Mouse (Mus musculus) CD4-positive, CD25-positive, alpha-beta regulatory T cell, adult 4 months (primary cell): ENCODE measurements around the gene Arid5b. TPM values are rescaled to one million over a fixed set of nuclear protein-coding genes. Genes with fewer than 3 reads are reported as not detected.

Experiments used
- ATAC-seq: one replicate; pipeline ENCODE4 v1.8.0; 2017
- polyA plus RNA-seq, 2 experiments: library from polyadenylated mRNA; unstranded; fragments of 100-300 nt; shearing (Covaris generic); gene quantifications; one replicate each; pipeline ENCODE4 v1.2.1; 2017

Arid5b gene
- polyA plus RNA-seq, 2 experiments from 2014 or later = 63.9 to 78.6 TPM

- no peak for ATAC-seq
Observed at GRCm38 (mm10) chr10:68159759-68160158, 118.8 kb downstream of the Arid5b start.

DNA sequence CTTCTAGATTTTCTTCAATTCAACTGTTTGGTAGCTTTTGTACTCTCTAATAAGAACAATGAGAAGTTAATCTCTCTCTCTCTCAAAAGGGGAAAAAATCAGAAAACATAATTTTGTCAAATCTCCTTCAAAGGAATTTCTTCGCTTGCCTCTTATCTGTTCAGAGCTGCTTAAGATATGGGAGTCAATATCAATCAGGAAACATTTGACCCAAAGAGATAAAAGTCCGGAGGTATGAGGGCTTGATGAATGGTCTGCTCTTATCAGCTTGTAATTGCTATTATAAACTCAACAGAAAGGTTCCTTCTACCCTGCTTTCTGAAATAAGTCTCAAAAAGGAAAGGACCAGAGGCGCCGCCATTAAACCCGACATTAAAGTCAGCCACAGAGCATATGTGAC lies 120.0 kb downstream of the Arid5b start:
- no peak for ATAC-seq

GRCm38 (mm10) chr10:68157511-68157910 lies 121.0 kb downstream of the Arid5b start:
- ATAC-seq = no peak

- no peak for ATAC-seq
Observed at GRCm38 (mm10) chr10:68156646-68157245, 121.8 kb downstream of the Arid5b start.

- no peak for ATAC-seq
Observed at GRCm38 (mm10) chr10:68156159-68156558, 122.4 kb downstream of the Arid5b start.

- ATAC-seq = no peak
Observed at GRCm38 (mm10) chr10:68155431-68156119, 123.0 kb downstream of the Arid5b start.

- ATAC-seq = peak; percentile 82
Observed at GRCm38 (mm10) chr10:68154046-68154765, 124.3 kb downstream of the Arid5b start.

GRCm38 (mm10) chr10:68153344-68154045 lies 125.0 kb downstream of the Arid5b start:
- no peak for ATAC-seq

DNA sequence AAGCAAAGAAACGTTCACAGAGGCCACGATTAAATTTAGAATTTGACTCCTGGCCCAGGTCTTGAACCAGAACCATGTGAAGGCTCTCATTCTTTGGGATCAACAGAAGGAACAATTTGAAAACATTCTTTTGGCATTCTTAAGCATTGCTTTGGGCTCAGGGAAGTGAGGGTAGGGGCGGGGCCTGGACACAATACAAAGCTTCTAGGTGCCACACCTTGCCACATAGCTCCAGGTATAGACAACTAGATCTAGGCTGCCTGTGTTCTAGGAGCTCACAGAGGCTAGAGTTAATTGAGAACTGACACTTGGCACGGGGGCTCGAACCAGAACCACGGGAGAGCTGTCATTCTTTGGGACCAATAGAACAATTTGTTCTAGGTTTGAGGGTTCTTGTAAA lies 130.0 kb downstream of the Arid5b start:
- ATAC-seq = no peak

DNA sequence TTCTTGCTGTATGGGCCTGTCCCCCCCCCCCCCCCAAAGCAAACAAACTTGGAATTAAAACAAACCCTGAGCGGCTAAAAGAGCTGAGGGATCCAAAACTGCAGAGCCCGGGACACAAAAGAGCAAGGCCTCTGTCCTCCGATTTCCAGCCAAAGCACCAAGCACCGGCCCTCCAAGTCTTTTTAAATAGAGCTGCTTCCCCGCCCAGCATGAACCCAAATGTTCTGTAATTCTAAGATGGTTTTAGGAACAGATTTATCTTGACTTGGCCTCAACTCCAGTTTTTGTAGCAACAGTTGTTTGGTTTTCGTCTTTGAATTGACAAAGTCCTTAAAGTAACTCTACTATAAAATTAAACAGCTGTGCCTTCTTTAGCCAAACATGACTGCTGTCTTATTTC lies 130.8 kb downstream of the Arid5b start:
- no peak for ATAC-seq

- peak; percentile 85 for ATAC-seq
Observed at GRCm38 (mm10) chr10:68146842-68147241, 131.7 kb downstream of the Arid5b start.

GRCm38 (mm10) chr10:68145286-68145950 lies 133.1 kb downstream of the Arid5b start:
- ATAC-seq = no peak

DNA sequence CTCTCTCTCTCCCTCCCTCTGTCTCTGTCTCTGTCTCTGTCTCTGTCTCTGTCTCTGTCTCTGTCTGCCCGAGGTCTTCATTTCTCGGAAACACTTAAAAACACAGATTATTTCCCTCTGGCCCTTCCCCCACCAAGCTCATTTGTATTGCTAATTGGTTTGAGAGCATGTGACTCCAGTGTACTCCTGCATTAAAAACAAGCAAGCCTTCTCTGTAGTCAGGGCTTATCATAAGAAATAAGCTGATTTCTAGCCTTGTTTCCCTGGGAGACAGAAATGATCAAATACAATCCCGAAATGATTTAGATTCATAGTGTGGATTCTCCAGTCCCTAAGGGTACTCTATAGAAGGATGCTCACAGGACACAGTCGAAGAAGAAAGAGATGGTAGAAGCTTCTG lies 136.0 kb downstream of the Arid5b start:
- no peak for ATAC-seq

GRCm38 (mm10) chr10:68141567-68141966 lies 137.0 kb downstream of the Arid5b start:
- ATAC-seq = no peak

DNA sequence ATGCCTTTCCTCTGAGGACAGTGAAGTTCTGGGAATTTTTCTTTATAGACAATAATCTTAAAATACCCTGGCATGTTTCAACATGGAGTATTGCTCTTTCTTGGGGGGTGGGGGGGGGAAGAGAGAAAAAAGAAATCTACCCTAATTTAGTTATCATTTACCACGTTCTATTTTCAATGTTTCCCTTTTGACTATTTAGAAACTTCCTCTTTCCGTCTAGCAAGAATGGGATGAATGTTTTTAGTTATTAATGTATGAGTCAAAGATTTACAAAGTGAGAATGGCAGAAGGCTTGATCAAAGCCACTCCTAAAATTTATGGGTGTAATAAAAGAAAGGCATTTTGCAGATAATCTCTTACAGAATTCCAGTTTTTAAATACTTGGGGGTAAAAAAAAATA lies 137.7 kb downstream of the Arid5b start:
- no peak for ATAC-seq

GRCm38 (mm10) chr10:68140306-68140705 lies 138.2 kb downstream of the Arid5b start:
- no peak for ATAC-seq

GRCm38 (mm10) chr10:68138123-68138522 lies 140.4 kb downstream of the Arid5b start:
- ATAC-seq = no peak

DNA sequence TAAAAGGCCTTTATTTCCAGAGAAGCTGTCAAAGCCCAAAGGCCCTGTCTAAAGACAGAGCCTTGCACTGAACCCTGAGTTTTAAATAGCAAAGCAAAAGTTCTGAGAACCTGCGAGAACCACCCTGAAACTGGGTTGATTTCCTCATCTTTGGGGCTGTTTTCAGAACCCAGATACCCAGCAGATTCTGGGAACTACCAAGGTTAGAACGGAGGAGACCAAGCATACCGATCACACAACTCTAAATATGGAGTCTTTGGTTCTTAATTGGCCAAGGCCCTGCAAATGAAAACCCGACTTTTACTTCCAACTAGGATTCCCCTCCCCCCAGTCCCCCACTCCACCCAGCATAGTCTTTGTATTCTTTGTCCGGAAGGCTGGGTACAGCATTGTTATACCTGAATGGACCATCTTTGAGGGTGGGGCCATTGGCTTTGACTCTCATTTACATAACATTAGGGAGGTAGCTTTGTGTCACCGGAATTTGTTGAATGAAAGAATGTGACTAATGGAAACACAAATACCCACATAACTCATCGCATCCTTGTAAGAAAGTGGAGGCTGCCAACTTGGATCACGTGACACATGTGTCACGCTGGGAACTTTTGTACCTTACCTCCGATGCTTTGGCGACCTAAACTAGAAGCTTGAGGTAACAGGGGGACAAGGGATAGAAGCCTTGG lies 141.2 kb downstream of the Arid5b start:
- peak; percentile 74 for ATAC-seq

- ATAC-seq = peak; percentile 75
Observed at GRCm38 (mm10) chr10:68136480-68137083, 142.0 kb downstream of the Arid5b start.

GRCm38 (mm10) chr10:68136051-68136450 lies 142.5 kb downstream of the Arid5b start:
- no peak for ATAC-seq

DNA sequence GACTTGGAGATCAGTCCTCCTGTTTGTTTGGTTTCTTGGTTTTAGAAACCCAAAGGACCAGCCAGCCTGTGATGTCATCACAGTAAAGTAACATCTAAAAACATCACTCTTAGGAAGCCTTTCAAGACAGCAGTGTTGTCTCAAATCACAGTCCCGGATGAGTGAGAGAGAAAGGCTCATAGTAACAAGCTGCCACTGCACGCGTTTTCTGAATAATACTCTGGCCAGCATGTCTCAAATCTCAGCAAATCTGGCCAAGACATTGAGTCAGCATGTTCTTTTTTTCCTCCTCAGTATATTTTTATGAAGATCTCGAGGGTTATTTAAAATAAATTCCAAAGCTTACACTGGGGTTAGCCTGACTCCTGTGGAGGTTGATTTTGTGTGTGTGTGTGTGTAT lies 143.1 kb downstream of the Arid5b start:
- peak; percentile 14 for ATAC-seq

DNA sequence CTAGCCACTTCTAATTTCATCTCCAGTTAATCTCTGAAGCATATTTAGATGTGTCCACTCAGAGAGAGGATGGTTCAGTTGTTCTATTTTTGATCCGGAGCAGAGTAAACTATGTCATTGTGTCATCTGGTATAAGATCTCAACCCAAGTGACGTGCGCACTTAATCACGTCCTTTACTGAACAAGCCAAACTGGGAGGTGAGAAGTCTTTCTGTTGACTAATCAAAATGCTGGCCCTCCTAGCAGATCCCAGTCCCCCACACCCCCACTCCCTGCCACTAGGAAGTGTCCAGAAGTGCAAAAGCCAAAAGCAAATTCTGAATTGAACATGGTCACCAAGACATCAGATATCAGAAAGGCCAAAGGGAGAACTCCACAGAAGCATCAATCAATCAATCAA lies 144.0 kb downstream of the Arid5b start:
- no peak for ATAC-seq
